Mouse (Mus musculus) spleen, adult 18-20 months (tissue): ENCODE results near the gene Cldn7.
A peak's percentile ranks its signal among the peaks of the same experiment; 100 is the strongest.
"Not testable (repeated sequence)": the region's sequence is repeated elsewhere in the genome, so short reads cannot be mapped to it uniquely, and the experiment has no call there.

Experiments used
- DNase-seq, 2 experiments: peaks; one replicate each; pipeline ENCODE4 v3.0.0; 2022; ENCODE audit warnings: mixed read lengths in 2 of 2

Gene Cldn7

DNA sequence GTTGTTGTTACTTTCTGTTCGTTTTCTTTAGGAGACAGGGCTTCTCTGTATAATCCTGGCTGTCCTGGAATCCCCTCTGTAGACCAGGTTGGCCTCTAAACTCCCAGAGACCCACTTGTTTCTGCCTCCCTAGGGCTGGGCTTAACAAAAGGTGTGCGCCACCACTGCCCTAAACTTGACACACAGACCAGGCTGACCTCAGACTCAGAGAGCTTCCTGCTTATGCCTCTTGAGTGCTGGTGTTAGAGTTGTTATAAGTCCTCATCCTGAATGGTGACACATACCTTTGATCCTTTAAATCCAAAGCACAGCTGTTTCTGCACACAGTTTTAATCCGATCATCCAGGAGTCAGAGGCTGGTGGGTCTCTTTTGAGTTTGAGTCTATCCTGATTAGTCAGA is 28.4 kb downstream of the Cldn7 start:
- no peak for DNase-seq

DNA sequence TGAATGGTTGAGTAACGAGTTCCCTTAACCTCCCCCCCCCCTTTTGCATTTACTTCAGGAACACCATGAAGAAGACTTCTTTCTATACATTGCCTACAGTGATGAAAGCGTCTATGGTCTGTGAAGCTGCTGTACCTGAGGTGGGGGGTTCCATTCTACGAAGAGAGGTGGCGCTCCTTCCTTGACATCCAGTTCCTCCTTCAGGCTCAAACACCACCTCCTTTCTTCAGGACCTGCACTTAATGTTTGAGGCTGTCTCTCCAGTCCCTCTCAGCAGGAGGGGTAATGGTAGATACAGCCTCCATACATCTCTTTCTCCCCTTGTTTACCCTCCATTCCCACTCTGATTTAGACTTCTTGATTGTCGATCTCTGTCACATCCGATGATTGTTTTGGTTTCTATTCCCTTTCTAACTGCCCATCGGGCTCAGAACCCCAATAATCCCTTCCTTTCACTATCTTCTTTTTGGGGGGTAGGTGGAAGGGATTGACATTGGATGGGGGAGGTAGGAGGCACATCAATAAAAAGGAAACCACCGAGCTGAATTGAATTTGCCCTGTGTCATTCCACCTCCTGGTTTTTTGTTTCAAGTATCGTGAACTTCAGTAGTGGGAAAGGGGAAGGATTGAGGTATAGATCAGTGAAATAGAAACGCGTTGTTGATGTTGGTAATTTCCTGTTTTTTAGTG is 30.0 kb downstream of the Cldn7 start:
- no peak for DNase-seq

DNA sequence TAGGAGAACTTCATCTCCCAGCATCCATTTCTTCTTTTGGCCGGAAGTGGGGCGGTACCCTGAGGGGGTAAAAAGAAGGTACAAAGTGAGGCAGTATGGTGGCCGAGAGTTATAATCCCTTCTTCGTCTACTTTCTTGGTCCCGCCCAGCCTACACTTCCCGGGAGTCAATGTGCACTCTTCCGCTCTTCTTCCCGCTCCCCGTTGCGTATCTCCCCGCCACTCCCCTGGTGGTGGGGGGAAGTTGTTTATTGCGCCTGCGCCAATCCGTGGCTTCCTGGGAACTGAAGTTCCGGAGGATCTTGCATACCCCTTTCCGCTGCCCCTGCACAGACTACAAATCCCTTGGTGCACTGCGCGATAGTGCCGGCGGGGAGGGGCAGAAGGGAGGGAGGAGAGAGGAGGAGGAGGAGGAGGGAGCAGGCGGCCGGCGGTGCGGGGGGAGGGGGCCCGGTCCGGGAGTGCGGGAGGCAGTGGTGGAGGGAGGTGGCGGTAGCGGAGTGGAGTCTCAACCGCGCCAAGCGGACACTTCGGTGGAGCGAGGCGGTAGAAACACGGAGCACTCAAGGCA is 30.9 kb downstream of the Cldn7 start, which contains the start of gene Phf23:
Gene Phf23, plus strand, starts transcription at position 387 of the 570 bp plus-strand sequence.
- DNase-seq: peak; percentile 93 to 97

DNA sequence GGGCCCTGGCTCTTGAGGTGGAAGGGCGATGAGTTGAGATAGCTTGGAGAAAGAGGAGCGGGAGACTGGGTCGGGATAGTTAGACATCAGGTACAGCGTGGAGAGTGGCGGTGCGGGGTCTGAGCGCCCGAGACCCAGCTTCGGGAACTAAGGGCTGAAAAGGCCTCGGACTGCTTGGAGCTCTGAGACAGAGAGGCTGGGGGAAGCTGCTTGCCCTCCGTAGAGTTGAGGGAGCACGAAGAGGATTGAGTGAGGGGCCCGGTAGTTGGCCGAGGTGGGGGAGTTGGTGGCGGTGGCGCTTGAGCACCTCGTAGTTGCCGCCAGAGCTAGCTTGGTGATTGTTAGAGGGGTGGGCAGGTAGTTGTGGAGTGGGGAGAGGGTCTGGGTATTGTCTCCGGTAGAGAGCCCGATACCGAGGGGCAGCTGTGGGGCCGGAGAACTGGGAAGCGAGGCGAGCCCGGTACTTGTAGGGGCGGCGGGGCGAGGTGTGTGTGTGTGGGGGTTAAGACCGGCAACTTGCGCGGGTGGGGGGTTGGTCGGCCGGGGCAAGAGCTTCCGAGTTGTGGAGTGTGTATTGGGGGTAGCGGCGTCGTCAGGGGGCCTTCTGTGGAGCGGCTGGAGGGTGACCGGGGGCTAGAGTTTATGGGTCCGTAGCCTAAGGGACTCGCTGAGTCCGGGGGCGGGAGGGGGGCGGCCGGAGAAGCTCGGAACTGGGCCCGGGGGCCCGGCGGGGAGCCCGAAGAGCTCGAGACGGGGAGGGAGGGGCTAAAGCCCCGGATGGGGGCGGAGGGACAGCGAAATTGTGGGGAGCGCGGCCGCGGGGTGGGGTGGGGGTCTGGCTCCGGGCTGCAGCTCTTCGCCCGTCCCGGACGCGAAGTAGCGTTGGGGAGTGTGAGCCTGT is 31.8 kb downstream of the Cldn7 start:
- peak in 1 of 2 experiments; percentile 57 for DNase-seq

DNA sequence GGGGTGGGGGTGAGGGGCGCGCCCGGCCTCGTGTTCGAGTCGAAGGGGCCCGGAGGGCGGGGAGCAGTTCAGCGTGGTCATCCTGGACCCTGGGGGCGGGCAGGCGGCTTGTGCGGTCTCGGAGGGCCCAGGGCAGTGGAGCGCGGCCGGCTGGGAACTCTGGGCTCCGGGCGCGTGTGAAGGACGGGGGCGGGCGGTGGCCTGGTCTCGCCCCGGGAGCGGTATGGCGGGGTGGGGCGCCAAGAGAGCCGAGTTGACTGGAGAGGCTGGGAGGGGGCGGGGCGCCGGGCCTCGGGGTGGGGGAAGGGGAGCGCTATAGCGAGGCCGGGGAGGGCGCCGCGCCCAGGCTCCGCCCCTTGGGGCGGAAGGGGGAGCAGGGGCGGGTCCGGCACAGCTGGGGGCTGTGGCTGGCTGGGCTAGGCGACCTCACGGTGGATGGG is 32.5 kb downstream of the Cldn7 start:
- DNase-seq: peak; percentile 89 to 90

DNA sequence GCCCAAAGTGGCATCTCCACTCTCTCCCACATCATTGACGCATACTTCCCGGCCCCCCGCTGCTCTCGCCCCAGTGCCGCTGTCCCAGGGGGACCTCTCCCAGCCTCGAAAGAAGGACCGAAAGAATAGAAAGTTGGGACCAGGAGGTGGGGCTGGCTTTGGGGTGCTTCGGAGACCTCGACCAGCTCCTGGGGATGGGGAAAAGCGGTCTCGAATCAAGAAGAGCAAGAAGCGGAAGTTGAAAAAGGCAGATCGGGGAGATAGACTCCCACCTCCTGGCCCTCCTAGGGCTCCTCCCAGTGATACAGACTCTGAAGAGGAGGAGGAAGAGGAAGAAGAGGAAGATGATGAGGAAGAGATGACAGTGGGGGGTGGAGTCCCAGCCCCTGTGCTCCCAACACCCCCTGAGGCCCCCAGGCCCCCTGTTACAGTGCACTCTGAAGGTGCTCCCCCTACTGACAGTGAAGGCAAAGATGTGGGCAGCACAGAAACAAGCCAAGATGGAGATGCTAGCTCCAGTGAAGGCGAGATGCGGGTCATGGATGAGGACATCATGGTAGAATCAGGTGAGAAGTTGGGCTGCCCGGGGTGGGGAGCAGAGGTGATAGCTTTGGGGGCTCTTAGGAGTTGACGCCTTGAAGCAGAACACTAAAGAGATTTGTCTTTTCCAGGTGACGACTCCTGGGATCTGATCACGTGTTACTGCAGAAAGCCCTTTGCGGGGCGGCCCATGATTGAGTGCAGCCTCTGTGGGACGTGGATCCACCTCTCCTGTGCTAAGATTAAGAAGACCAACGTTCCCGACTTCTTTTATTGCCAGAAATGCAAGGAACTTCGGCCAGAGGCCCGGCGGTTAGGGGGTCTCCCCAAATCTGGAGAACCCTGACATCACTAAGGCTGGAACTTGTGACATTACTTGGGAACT is 34.2 kb downstream of the Cldn7 start:
- DNase-seq: no peak

DNA sequence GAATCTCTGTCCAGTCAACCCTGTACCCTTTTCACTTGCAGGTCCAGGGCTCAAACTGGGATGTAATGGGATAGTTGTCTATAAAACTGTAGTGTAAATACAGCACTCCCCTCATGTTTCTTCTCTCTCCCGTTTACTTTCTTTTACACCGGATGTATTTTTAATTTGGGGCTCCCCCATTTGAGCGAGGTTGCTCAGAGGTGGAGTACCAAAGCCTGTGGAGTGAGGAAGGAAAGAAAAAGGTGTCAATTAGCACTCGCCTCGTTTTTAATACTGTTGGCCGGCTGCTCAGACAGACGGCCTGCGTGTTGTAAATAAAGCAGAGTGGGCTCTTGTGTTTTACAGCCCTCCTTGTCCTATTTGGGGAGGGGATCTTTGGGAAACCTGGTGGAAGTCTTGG is 35.1 kb downstream of the Cldn7 start:
- DNase-seq: no peak

DNA sequence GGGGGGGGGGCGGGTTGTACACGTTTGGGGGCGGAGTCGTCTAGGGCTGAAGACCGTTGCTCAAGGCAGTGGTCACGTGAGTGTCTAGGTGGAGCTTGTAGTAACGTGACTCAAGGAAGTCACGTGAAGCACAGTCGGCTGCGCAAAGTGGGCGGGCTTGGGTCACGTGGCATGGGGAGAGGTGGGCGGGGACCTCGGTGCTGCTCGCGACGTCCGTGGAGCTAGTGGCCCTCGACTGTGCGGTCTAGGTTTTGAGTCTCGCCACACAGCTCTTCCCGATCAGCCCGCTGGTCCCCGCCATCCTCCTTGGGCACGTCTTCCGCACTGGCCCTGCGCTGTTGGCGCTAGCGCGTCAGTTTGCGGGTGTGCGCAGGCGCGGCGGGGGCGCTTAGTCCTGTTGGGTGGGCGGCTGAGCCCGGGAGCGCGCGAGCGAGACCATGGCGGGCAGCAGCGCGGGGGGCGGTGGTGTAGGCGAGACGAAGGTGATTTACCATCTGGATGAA is 35.9 kb downstream of the Cldn7 start, which contains the start of gene Dvl2:
Gene Dvl2, plus strand, starts transcription at position 200 of the 503 bp plus-strand sequence.
- peak; percentile 84 to 86 for DNase-seq

DNA sequence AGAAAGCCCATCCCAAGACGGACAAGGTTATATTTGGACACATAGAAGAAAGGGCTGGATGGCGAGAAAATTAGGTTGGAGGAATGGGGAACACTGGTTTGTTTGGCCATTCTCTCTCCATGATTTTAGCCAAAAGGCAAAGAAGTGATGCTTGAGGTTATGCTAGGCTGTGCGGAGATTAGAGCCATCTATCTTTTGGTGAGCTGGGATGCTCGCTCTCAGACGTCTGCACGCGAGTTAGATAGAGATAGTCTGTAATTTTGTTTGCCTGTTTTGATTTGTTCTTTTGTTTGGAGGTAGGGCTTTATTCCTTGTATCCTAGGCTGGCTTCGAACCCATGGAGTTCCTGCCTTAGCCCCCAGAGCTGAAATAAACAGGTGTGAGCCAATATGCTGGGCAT is 36.6 kb downstream of the Cldn7 start:
- DNase-seq: no peak

DNA sequence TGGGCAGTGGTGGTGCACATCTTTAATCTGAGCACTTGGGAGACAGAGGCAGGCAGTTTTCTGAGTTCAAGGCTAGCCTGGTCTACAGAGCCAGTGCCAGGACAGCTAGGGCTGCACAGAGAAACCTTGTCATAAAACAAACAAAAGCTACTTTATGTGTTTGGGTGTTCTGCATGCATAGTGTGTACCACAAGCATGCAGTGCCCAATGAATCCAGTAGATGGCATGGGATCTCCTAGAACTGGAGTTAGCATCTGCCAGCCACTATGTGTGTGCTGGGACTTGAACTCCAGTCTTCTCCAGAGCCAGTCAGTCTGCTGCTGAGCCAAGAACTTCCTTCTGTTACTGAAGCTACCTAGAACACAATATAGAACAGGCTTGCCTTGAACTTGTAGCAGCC is 37.3 kb downstream of the Cldn7 start:
- peak in 1 of 2 experiments; percentile 48 for DNase-seq

DNA sequence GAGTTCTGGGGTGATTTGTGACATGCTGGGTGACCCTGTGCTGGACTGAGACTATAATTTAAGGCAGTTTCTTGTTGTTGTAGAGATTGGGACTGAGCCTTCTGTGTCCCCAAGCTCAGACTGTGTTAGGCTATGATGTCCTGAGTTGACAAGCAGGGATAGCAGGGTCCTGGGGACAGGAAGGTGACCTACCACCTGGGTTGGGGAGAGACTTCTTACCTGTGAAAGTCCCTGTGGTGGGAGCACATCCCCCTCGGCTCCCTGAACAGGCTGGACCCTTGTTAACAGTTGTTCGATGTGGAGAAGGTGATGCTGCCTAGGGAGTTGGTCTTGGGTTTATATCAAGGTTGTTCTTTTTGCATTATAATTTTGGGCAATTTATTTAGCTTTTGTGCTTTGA is 37.9 kb downstream of the Cldn7 start:
- DNase-seq: no peak

DNA sequence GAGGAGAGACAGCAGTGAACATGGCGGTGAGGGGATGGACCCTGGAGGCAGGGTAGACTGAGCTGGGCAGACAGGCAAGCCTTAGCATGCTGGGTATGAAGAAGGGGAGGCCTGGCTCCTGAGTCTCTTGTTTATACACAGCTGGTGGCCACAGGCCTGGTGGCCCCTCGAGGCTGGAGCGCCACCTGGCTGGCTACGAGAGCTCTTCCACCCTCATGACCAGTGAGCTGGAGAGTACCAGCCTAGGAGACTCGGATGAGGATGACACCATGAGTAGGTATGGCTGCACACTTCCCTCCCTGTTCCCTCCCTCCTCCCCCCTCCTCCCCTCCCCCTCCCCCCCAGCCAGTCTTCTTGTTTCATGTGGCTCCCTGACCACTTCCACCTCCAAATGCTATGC is 40.9 kb downstream of the Cldn7 start:
- peak in 1 of 2 experiments; percentile 36 for DNase-seq

DNA sequence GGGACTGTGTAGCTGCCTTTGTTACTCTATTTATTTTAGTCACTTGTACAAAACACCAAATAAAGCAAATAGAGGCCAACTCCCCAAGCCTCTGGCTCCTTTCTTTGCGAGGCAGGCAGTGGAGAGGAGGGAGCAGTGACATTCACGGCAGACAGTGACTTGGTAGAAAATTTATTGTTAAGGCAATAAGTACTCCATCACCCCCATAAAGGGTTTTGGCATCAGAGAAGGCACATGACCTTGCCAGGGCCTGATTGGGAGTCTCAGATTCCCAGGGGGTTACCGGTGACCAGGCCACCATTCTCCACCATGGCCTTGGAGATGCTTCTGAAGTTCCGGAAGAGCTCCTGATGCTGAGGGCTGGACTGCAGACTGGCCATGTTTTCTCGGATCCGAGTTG is 45.5 kb downstream of the Cldn7 start:
- no peak for DNase-seq

DNA sequence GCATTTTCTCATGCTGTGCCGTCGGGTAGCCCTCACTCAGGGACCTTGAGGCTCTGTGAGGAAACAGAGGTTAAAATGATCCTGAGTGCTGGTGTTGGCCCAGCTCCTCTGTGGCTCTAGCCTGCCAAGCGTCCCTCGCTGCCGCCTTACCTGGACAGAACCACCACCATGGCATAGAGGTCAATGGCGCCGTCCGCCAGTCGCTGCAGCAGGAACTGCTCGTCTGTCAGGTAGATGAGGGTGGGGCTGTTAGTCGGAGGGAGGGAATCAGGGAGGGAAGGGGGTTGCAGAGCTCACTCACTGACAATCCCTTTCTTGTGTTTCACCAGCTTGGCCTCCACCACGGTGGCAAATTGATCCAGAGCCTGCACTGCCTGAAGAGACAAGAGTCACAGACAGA is 46.0 kb downstream of the Cldn7 start:
- no peak for DNase-seq

DNA sequence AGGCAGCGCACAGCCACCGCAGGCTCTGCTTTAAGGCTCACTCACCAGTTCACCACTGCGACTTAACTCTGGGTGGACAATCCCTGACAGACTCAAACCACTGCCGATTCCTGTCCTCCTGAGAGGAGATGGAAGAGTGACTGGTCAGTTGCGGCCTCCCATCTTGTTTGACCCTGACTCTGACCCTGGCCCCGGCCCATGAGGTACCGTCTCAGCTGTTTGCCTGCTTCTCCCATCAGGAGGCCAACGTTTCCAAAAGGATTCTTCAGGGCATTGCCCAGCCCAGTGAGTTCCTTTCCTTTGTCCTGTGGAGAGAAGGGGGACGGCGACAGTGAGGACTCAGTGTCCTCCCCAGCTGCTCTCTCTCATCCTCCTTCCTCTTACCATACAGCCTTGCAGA is 46.4 kb downstream of the Cldn7 start:
- DNase-seq: no peak

DNA sequence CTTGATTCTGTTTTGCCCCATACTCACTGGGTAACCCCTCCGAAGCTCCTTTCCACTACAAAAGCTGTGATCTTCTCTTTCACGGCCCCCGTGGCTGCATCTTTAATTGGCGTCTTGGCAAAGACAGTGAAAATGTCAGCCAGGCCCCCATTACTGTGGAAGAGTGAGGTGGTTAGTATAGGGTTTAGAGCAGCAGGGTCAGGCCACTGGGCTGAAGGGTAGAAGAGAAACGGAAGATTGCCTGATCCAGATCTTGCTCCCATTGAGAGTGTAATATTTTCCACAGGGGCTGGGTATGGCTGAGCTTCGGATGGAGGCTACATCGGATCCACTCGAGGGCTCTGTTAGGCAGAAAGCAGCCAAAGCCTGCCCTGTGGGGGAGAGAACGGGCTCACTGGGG is 48.4 kb downstream of the Cldn7 start:
- no peak for DNase-seq

DNA sequence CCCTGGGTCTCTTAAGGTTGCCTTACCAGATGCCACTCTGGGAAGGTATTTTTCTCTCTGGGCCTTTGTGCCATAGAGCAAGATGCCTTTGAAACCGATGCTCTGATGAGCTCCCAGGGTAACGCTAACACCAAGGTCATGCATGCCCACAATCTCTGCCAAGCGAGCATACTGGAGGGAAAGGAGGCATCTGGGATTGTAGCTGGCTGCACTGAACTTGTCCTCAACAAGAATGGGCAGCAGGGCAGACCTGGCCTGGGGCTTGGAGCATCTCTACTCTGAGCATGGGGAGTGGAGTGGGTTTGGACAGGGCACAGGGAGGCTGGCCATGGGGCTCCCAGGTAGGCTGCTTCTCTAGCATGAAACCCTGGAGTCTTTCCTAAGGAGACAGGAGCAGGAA is 48.8 kb downstream of the Cldn7 start:
- no peak for DNase-seq

DNA sequence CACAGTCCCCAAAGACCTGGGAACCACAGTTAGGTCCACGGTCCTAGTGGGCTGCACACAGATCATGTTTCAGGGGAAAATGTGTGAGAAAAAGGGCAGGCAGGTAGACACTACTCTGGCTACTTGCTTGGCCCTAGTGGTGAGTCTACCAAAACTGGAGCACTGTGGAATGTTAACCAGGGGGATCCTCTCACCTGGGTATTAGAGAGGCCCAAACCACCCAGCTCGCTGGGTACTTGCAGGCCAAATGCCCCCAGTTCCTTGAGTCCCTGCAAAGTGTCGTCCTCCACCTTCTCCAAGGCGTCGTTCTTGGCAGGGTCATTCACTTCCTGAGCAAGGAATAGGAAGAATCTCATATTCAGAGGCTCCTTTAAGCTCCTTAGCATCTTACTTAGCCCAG is 49.5 kb downstream of the Cldn7 start:
- DNase-seq: no peak

DNA sequence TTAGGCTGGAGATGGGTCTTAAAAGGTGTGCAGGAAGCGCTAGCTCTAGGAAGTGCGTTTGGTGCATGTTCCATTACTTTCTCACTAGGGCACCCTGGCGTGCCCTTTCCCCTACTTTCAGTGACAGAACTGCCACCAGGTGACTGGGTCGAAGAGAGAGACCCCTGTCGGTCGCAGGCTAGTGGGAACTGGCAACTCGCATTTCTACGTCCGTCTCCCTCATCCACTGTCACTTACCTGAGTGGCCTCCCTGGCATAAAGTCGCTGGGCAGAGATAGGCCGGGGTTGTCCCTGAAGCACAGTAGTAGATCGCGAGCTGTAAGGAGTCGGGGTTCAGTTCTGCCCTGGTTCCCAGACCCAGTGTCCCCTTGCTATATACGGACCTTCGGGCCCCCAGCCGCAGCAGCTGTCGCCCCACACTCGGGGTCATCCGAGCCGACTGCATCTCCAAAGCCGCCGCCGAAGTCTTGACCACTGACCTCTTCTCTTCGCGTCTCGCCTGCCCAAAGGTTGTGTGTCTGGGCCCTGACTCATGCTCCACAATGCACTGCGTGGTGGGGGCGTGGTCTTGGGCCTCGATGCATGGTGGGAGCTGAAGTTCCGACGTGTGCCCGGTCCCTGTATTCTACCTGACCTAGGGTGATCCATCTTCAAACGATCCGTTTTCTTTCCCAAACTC is 50.4 kb downstream of the Cldn7 start, which contains the start of gene Acadvl:
Gene Acadvl, minus strand, starts transcription at position 532 of the 679 bp plus-strand sequence.
- DNase-seq: peak; percentile 72 to 84

DNA sequence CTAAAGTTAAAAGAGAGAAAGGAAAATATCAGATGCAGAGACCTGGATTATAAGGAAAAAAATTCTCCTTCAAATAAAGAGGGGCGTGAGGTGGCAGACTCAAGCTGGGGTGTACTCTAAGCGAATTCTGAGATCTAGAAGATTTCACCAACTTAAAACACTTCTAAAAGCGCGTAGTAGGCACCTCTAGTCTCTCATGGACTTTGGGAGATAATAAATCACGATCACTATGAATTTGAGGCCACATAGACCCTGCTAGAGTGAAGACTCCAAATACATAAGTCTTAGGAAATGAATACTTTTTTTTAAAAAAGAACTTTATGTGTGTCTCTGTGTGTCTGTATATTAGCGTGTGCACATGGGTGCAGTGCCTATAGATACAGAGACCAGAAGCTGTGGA is 51.1 kb downstream of the Cldn7 start:
- DNase-seq: no peak

DNA sequence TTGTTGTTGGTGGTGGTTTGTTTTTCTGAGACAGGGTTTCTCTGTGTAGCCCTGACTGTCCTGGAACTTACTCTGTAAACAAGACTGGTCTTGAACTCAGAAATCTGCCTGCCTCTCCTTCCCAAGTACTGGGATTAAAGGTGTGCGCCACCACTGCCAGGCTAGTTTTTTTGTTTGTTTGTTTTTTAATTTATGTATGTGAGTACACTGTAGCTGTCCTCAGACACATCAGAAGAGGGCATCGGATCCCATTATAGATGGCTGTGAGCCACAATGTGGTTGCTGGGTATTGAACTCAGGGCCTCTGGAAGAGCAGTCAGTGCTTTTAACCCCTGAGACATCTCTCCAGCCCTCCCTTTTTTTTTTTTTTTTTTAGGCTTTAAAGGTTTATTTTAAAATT is 51.6 kb downstream of the Cldn7 start:
- DNase-seq: not testable (repeated sequence)

DNA sequence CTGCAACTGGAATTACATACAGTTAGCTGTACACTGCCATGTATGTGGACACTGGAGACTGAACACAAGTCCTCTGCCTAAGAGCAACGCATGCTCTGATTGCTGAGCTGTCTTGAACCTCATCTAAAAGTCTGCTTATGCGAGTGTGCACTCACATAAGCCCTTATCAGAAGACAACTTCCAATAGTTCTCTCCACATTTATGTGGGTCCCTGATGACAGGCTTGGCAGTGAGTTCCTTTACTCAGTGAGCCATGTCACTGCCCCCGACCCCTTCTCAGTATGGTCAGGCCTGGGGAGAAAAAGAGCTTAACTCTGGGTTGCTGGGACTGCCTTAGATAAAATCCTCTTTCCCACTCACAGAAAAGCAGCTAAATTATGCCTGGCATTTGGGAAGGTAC is 52.1 kb downstream of the Cldn7 start, which contains the start of gene Dlg4:
Gene Dlg4, plus strand, starts transcription at position 274 of the 400 bp plus-strand sequence.
- DNase-seq: no peak
